In genomic region chr5:120439887-120440670, GRCm38 (mm10) we compare ENCODE assay signal across 8 mouse cellular contexts. TPM values are rescaled to one million over a fixed set of nuclear protein-coding genes. Genes with fewer than 3 reads are reported as not detected.
DNase-seq lines count a peak whose midpoint lies in the region; ATAC-seq and TF ChIP-seq lines count a peak whose summit lies in the region.

No protein-coding gene starts in this region.

- TF ChIP-seq POLR2A in heart, adult 2 months (IDR thresholded peaks at IDR 0.05; ENCODE audit: insufficient read depth, low read depth, low read length): no peak
- no peak for TF ChIP-seq POLR2A in brain, embryonic 14.5 days (IDR thresholded peaks at IDR 0.05; ENCODE audit: borderline replicate concordance, extremely low read depth, insufficient read depth, insufficient read length, poor library complexity, severe bottlenecking)

- 1% methylated on average over 61 of the region's 61 CpGs for WGBS in heart, adult 2 months
- WGBS in hindbrain, embryonic 12.5 days: 3% methylated on average over 61 of the region's 61 CpGs
- 2% methylated on average over 61 of the region's 61 CpGs for WGBS in midbrain, embryonic 14.5 days

- peak overlapping the region; percentile 60 for H3K4me2 ChIP-seq in hindbrain, embryonic 12.5 days (replicated peaks)
- peak overlapping the region; percentile 72 for H3K4me2 ChIP-seq in midbrain, embryonic 14.5 days (ENCODE audit: low read length)

- H3K27me3 ChIP-seq in heart, adult 2 months (ENCODE audit: control insufficient read depth, insufficient read depth, low read length): peaks cover 21% of the 10 kb centered on the region
- H3K27me3 ChIP-seq in hindbrain, embryonic 12.5 days: peaks cover 83% of the 10 kb centered on the region
- H3K27me3 ChIP-seq in midbrain, embryonic 14.5 days (ENCODE audit: control insufficient read depth, insufficient read depth, low read length): peaks cover 38% of the 10 kb centered on the region

- H3K9me3 ChIP-seq in hindbrain, embryonic 12.5 days (replicated peaks): no peaks in the 10 kb centered on the region
- H3K9me3 ChIP-seq in midbrain, embryonic 14.5 days (ENCODE audit: control insufficient read depth, low read length): no peaks in the 10 kb centered on the region

- no peak overlapping the region for H3K27ac ChIP-seq in heart, adult 2 months
- peak overlapping the region; percentile 93 for H3K27ac ChIP-seq in hindbrain, embryonic 12.5 days
- peak overlapping the region; percentile 97 for H3K27ac ChIP-seq in midbrain, embryonic 14.5 days (replicated peaks; ENCODE audit: low read depth, low read length)

- no peak for TF ChIP-seq CTCF in heart, adult 2 months (IDR thresholded peaks at IDR 0.05)
- TF ChIP-seq CTCF in brain, embryonic 14.5 days (IDR thresholded peaks at IDR 0.05; ENCODE audit: borderline replicate concordance, extremely low read depth, insufficient read depth, insufficient read length): no peak

- no peak for ATAC-seq in hindbrain, embryonic 12.5 days (ENCODE audit: low FRiP score)
- ATAC-seq in midbrain, embryonic 14.5 days (ENCODE audit: low FRiP score, low TSS enrichment): no peak

- no peak overlapping the region for H3K9ac ChIP-seq in heart, adult 2 months (ENCODE audit: low read depth, low read length)
- peak overlapping the region; percentile 87 for H3K9ac ChIP-seq in hindbrain, embryonic 12.5 days
- H3K9ac ChIP-seq in midbrain, embryonic 14.5 days (replicated peaks; ENCODE audit: low read length): peak overlapping the region; percentile 92

- H3K36me3 ChIP-seq in heart, adult 2 months (ENCODE audit: control insufficient read depth, insufficient read depth, low read length): no peaks in the 10 kb centered on the region
- H3K36me3 ChIP-seq in hindbrain, embryonic 12.5 days: no peaks in the 10 kb centered on the region
- H3K36me3 ChIP-seq in midbrain, embryonic 14.5 days (ENCODE audit: control insufficient read depth, insufficient read depth, low read length): peaks cover 15% of the 10 kb centered on the region; the same call in 1 of the 2 replicates

- no peaks in the 10 kb centered on the region for H3K4me1 ChIP-seq in heart, adult 2 months (ENCODE audit: control insufficient read depth, insufficient read depth, low read length)
- H3K4me1 ChIP-seq in hindbrain, embryonic 12.5 days: peaks cover 38% of the 10 kb centered on the region
- H3K4me1 ChIP-seq in midbrain, embryonic 14.5 days (ENCODE audit: control insufficient read depth, insufficient read depth, low read length): peaks cover 18% of the 10 kb centered on the region; the same call in 1 of the 2 replicates

- peak overlapping the region; percentile 34; the same call in 1 of the 2 replicates for H3K4me3 ChIP-seq in heart, adult 2 months
- H3K4me3 ChIP-seq in hindbrain, embryonic 12.5 days: peak overlapping the region; percentile 55
- H3K4me3 ChIP-seq in midbrain, embryonic 14.5 days (replicated peaks; ENCODE audit: low read depth, low read length): peak overlapping the region; percentile 44

- TF ChIP-seq EP300 in heart, adult 2 months (IDR thresholded peaks at IDR 0.05; ENCODE audit: insufficient read depth, low read depth, low read length): no peak

- DNase-seq in heart, adult 2 months: peak; percentile 17 to 49
- DNase-seq in heart, postnatal 25 days (ENCODE audit: low spot score): no peak
- peak; percentile 28 for DNase-seq in brain, embryonic 14.5 days (ENCODE audit: low read depth)
- DNase-seq in midbrain, embryonic 14.5 days: peak; percentile 54
- DNase-seq in urinary bladder, adult 18-20 months (ENCODE audit: low spot score in 2 of 2): no peak
- no peak for DNase-seq in left cerebral cortex, postnatal 14 days (ENCODE audit: low spot score in 2 of 2)
- DNase-seq in thymus, postnatal 25 days: no peak

- H3K79me2 ChIP-seq in heart, adult 2 months (replicated peaks; ENCODE audit: control insufficient read depth, insufficient read depth, low read length): no peaks in the 10 kb centered on the region

- intact Hi-C loops in heart, adult 2 months (cut with DNase I): loop anchor here (2.0 kb wide), 1 partner anchor 293 kb away; no protein-coding TSS in a partner anchor
- intact Hi-C loops in heart, postnatal 25 days (cut with DNase I): loop anchor here (1.0 to 5.0 kb wide), 2 partner anchors 268 to 294 kb away; no protein-coding TSS in a partner anchor
- intact Hi-C loops in left cerebral cortex, postnatal 14 days (cut with DNase I): loop anchor here (2.0 to 10.0 kb wide), 3 partner anchors 293 to 635 kb away; no protein-coding TSS in a partner anchor

RNA-seq across cellular contexts. Expression of gene Lhx5, which starts 8.6 kb away (rescaled TPM):
- total RNA-seq in heart, adult 2 months (2021): not detected
- polyA plus RNA-seq in heart, adult 2 months (2012; rRNA removed): not detected in 2 replicates
- not detected for total RNA-seq in heart, postnatal 25 days (2021)
- polyA plus RNA-seq in brain, embryonic 14.5 days (2012; rRNA removed): 9.3 and 30.0 TPM in 2 replicates
- 63.0 and 67.2 TPM in 2 replicates for polyA plus RNA-seq in hindbrain, embryonic 12.5 days (2016; fragmentation: Nextera tagmentation; extraction: Ambion mirVana)
- 34.1 and 44.9 TPM in 2 replicates for polyA plus RNA-seq in midbrain, embryonic 14.5 days (2014; fragmentation: Nextera tagmentation; extraction: Ambion mirVana)
- total RNA-seq in left cerebral cortex, postnatal 14 days (2021): under 1 TPM in 1 of 2 experiments, not detected in 1; 0.27 TPM

RNA-seq across cellular contexts. Expression of gene Sdsl, which starts 32.5 kb away (rescaled TPM):
- total RNA-seq in heart, adult 2 months (2021): 1 to 10 TPM; 8.8 to 9.8 TPM
- 12.6 and 13.5 TPM in 2 replicates for polyA plus RNA-seq in heart, adult 2 months (2012; rRNA removed)
- 1 to 10 TPM; 8.8 to 9.6 TPM for total RNA-seq in heart, postnatal 25 days (2021)
- 8.6 and 8.9 TPM in 2 replicates for polyA plus RNA-seq in brain, embryonic 14.5 days (2012; rRNA removed)
- polyA plus RNA-seq in hindbrain, embryonic 12.5 days (2016; fragmentation: Nextera tagmentation; extraction: Ambion mirVana): 5.4 and 7.5 TPM in 2 replicates
- 6.0 TPM in 2 replicates for polyA plus RNA-seq in midbrain, embryonic 14.5 days (2014; fragmentation: Nextera tagmentation; extraction: Ambion mirVana)
- total RNA-seq in left cerebral cortex, postnatal 14 days (2021): 1 to 10 TPM; 5.1 to 5.4 TPM

RNA-seq across cellular contexts. Expression of gene Sds, which starts 36.2 kb away (rescaled TPM):
- total RNA-seq in heart, adult 2 months (2021): 1 to 10 TPM; 1.2 to 3.0 TPM
- 5.6 and 10.9 TPM in 2 replicates for polyA plus RNA-seq in heart, adult 2 months (2012; rRNA removed)
- total RNA-seq in heart, postnatal 25 days (2021): 1 to 10 TPM; 1.2 to 1.3 TPM
- not detected in 2 replicates for polyA plus RNA-seq in brain, embryonic 14.5 days (2012; rRNA removed)
- polyA plus RNA-seq in hindbrain, embryonic 12.5 days (2016; fragmentation: Nextera tagmentation; extraction: Ambion mirVana): not detected in 2 replicates
- 0.55 TPM in 1 of 2 replicates, not detected in the other for polyA plus RNA-seq in midbrain, embryonic 14.5 days (2014; fragmentation: Nextera tagmentation; extraction: Ambion mirVana)
- not detected for total RNA-seq in left cerebral cortex, postnatal 14 days (2021)

Comparison
In these comparisons a context has a peak if more than half of its experiments do, and no peak if none do; other contexts are left out.
1. DNase-seq: peak in heart, adult 2 months (2 of 2), brain, embryonic 14.5 days (single experiment) and midbrain, embryonic 14.5 days (single experiment); none in heart, postnatal 25 days (single experiment), urinary bladder, adult 18-20 months (0 of 2), left cerebral cortex, postnatal 14 days (0 of 2) and thymus, postnatal 25 days (single experiment).
2. RNA of gene Lhx5, which starts 8.6 kb away (polyA plus RNA-seq): 63.0 to 67.2 TPM in hindbrain, embryonic 12.5 days, 34.1 to 44.9 TPM in midbrain, embryonic 14.5 days and 9.3 to 30.0 TPM in brain, embryonic 14.5 days; not detected in heart, adult 2 months; every median in the first group is over 10 times any median in the second.
3. Peak in every context shown above with its lines, with median percentiles within 50 percentile points of each other: H3K4me3 ChIP-seq.